Mouse (Mus musculus) heart, adult 2 months (tissue): Measurements from ENCODE around the gene Gm6169. TPM values are rescaled to one million over a fixed set of nuclear protein-coding genes. Genes with fewer than 3 reads are reported as not detected.
A peak's percentile ranks its signal among the peaks of the same experiment; 100 is the strongest.
"Not testable (repeated sequence)": the region's sequence is repeated elsewhere in the genome, so short reads cannot be mapped to it uniquely, and the experiment has no call there.

ENCODE experiments used
- DNase-seq, 2 experiments: peaks; one replicate each; pipeline ENCODE4 v3.0.0; 2021
- H3K27ac ChIP-seq: fragments of 200-600 bp; 2 replicates; pipeline ENCODE4 v1.8.1; 2022
- H3K27me3 ChIP-seq: fragments of 200-500 bp; 2 replicates; pipeline ENCODE4 v1.6.1; 2012; ENCODE audit warnings: mild to moderate bottlenecking, low read length, inconsistent platforms, mixed read lengths; ENCODE audit not compliant: control insufficient read depth, insufficient read depth
- H3K36me3 ChIP-seq: fragments of 200-500 bp; 2 replicates; pipeline ENCODE4 v1.6.1; 2012; ENCODE audit warnings: low read length, inconsistent platforms; ENCODE audit not compliant: control insufficient read depth, insufficient read depth
- H3K4me1 ChIP-seq: fragments of 200-500 bp; 2 replicates; pipeline ENCODE4 v1.6.1; 2011; ENCODE audit warnings: low read length; ENCODE audit not compliant: control insufficient read depth, insufficient read depth
- H3K4me3 ChIP-seq: fragments of 200-600 bp; 2 replicates; pipeline ENCODE4 v1.8.1; 2022
- H3K79me2 ChIP-seq: fragments of 200-500 bp; replicated peaks from 2 replicates; pipeline ENCODE4 v1.6.1; 2012; ENCODE audit warnings: mild to moderate bottlenecking, inconsistent platforms, low read length, moderate library complexity, mixed read lengths; ENCODE audit not compliant: control insufficient read depth, insufficient read depth
- H3K9ac ChIP-seq: fragments of 200-500 bp; 2 replicates; pipeline ENCODE4 v1.6.1; 2012; ENCODE audit warnings: low read depth, mild to moderate bottlenecking, control low read depth, inconsistent platforms, low read length, mixed read lengths
- CTCF ChIP-seq: fragments of 200-600 bp; IDR thresholded peaks from 2 replicates; pipeline ENCODE4 v1.8.1; 2022; ENCODE audit warnings: antibody characterized with exemption, mild to moderate bottlenecking, moderate library complexity
- EP300 ChIP-seq: fragments of 200-500 bp; IDR thresholded peaks from 2 replicates; pipeline ENCODE4 v1.6.1; 2011; ENCODE audit warnings: low read depth, low read length, control low read depth; ENCODE audit not compliant: insufficient read depth
- POLR2A ChIP-seq: fragments of 200-500 bp; IDR thresholded peaks from 2 replicates; pipeline ENCODE4 v1.6.1; 2011; ENCODE audit warnings: mild to moderate bottlenecking, low read depth, low read length, control low read depth; ENCODE audit not compliant: insufficient read depth
- WGBS: fragments of 180-500 bp; shearing (Covaris S2); methylation state at CpG from one replicate; pipeline ENCODE4 v1.1.7; 2018; 5-methylcytosine and 5-hydroxymethylcytosine counted together
- intact Hi-C: fragments of 180-260 bp; cut with DNase I; formaldehyde crosslinking; loops from one replicate; pipeline ENCODE4 v1.15.1; 2025
- polyA plus RNA-seq: library from polyadenylated mRNA; depleted of rRNA; stranded (reverse); fragments of >200 nt; gene quantifications from 2 replicates; pipeline ENCODE4 v1.2.3, GENCODE M21; 2012
- total RNA-seq, 2 experiments: library from RNA; stranded (reverse); gene quantifications; 2 replicates each; pipeline ENCODE4 v1.2.3; 2021

The Gm6169 gene
- total and polyA plus RNA-seq, 3 experiments: 1.2 to 10.7 TPM; not detected in 1

GRCm38 (mm10) chr13:97071626-97072241 is 27.3 kb downstream of the Gm6169 start:
- H3K9ac ChIP-seq: peak overlapping the region; percentile 23; the same call in 1 of the 2 replicates
- WGBS: 3% methylated on average over 60 of the region's 76 CpGs
- peaks cover 10% of the 10 kb centered on the region for H3K27me3 ChIP-seq

GRCm38 (mm10) chr13:97070931-97071625 is 28.0 kb downstream of the Gm6169 start:
- WGBS: 14% methylated on average over 75 of the region's 85 CpGs
- H3K79me2 ChIP-seq: no peaks in the 10 kb centered on the region
- peak overlapping the region; percentile 45; the same call in 1 of the 2 replicates for H3K9ac ChIP-seq
- TF ChIP-seq POLR2A (no peak), EP300 (no peak), CTCF (no peak)
- no peaks in the 10 kb centered on the region for H3K36me3 ChIP-seq
- no peak overlapping the region for H3K27ac ChIP-seq
- H3K27me3 ChIP-seq: peaks cover 11% of the 10 kb centered on the region
- intact Hi-C loops: no loop called here
- no peaks in the 10 kb centered on the region for H3K4me1 ChIP-seq
- H3K4me3 ChIP-seq: peak overlapping the region; percentile 38; the same call in 1 of the 2 replicates
- DNase-seq: peak in 1 of 2 experiments; percentile 20

More at GRCm38 (mm10) chr13:97071626-97072241, 27.3 kb downstream of the Gm6169 start:
- peak; percentile 11 to 26 for DNase-seq
- Histone ChIP-seq H3K79me2 (no peaks in the 10 kb centered on the region), H3K27ac (no peak overlapping the region), H3K36me3 (no peaks in the 10 kb centered on the region), H3K4me3 (peak overlapping the region; percentile 53), H3K4me1 (no peaks in the 10 kb centered on the region)
- no peak for TF ChIP-seq CTCF
- no peak for TF ChIP-seq EP300
- no peak for TF ChIP-seq POLR2A
- intact Hi-C loops: no loop called here

- intact Hi-C loops: no loop called here
- Histone ChIP-seq H3K4me3 (no peak overlapping the region), H3K27me3 (peaks cover 11% of the 10 kb centered on the region), H3K4me1 (no peaks in the 10 kb centered on the region), H3K36me3 (no peaks in the 10 kb centered on the region), H3K79me2 (no peaks in the 10 kb centered on the region), H3K27ac (no peak overlapping the region), H3K9ac (no peak overlapping the region)
- TF ChIP-seq CTCF: no peak
- no peak for TF ChIP-seq EP300
- no peak for DNase-seq
- 73% methylated on average over 8 of the region's 8 CpGs for WGBS
Measured at GRCm38 (mm10) chr13:97068151-97068550, 30.9 kb downstream of the Gm6169 start.

GRCm38 (mm10) chr13:97067691-97068090 is 31.3 kb downstream of the Gm6169 start:
- Histone ChIP-seq H3K36me3 (no peaks in the 10 kb centered on the region), H3K27ac (no peak overlapping the region), H3K4me1 (no peaks in the 10 kb centered on the region), H3K27me3 (peaks cover 11% of the 10 kb centered on the region), H3K79me2 (no peaks in the 10 kb centered on the region), H3K9ac (no peak overlapping the region), H3K4me3 (no peak overlapping the region)
- no peak for DNase-seq
- intact Hi-C loops: no loop called here
- 37% methylated on average over 6 of the region's 6 CpGs for WGBS
- no peak for TF ChIP-seq EP300
- TF ChIP-seq CTCF: no peak
- no peak for TF ChIP-seq POLR2A

GRCm38 (mm10) chr13:97066649-97067550 is 32.1 kb downstream of the Gm6169 start, which contains the start of gene Fam169a:
TSS of gene Fam169a (plus strand) at chr13:97067286.
- WGBS: 71% methylated on average over 15 of the region's 15 CpGs
- H3K4me3 ChIP-seq: no peak within 1 kb of the TSS
- intact Hi-C loops: no loop called here
- no peak for DNase-seq
- TF ChIP-seq CTCF (no peak), EP300 (no peak), POLR2A (no peak)
- H3K4me1 ChIP-seq: no peaks in the 10 kb centered on the region
- H3K27me3 ChIP-seq: peaks cover 10% of the 10 kb centered on the region
- no peaks in the 10 kb centered on the region for H3K36me3 ChIP-seq
- no peak within 1 kb of the TSS for H3K9ac ChIP-seq
- no peaks in the 10 kb centered on the region for H3K79me2 ChIP-seq
- H3K27ac ChIP-seq: no peak within 1 kb of the TSS

GRCm38 (mm10) chr13:97064844-97065621 is 34.0 kb downstream of the Gm6169 start:
- H3K27me3 ChIP-seq, H3K4me3 ChIP-seq, H3K79me2 ChIP-seq, H3K9ac ChIP-seq, H3K27ac ChIP-seq, DNase-seq, H3K36me3 ChIP-seq, intact Hi-C loops, H3K4me1 ChIP-seq: not testable (repeated sequence)
- 48% methylated on average over 18 of the region's 18 CpGs for WGBS
